Mouse (Mus musculus): ENCODE data around the gene Exoc3l4. TPM values are rescaled to one million over a fixed set of nuclear protein-coding genes. Genes with fewer than 3 reads are reported as not detected.

The Exoc3l4 gene
- total RNA-seq, 4 experiments from 2014 or later, result 5.0 to 7.7 (median 6.5) TPM

- no peak for DNase-seq (ENCODE audit: low spot score in 2 of 2)
Measured at GRCm38 (mm10) chr12:111432751-111433331, 16.0 kb downstream of the Exoc3l4 start.

- DNase-seq (ENCODE audit: low spot score in 2 of 2), result no peak
Measured at GRCm38 (mm10) chr12:111434164-111434744, 17.4 kb downstream of the Exoc3l4 start.

GRCm38 (mm10) chr12:111434745-111435327 lies 18.0 kb downstream of the Exoc3l4 start:
- no peak for DNase-seq (ENCODE audit: low spot score in 2 of 2)

GRCm38 (mm10) chr12:111436170-111436569 lies 19.4 kb downstream of the Exoc3l4 start:
- no peak for DNase-seq (ENCODE audit: low spot score in 2 of 2)

- no peak for DNase-seq (ENCODE audit: low spot score in 2 of 2)
Measured at GRCm38 (mm10) chr12:111436640-111437039, 19.8 kb downstream of the Exoc3l4 start.

- no peak for DNase-seq (ENCODE audit: low spot score in 2 of 2)
Measured at GRCm38 (mm10) chr12:111437222-111437900, 20.5 kb downstream of the Exoc3l4 start.

GRCm38 (mm10) chr12:111438850-111439249 lies 22.0 kb downstream of the Exoc3l4 start:
- DNase-seq (ENCODE audit: low spot score in 2 of 2), result no peak

- DNase-seq (ENCODE audit: low spot score in 2 of 2), result no peak
Measured at GRCm38 (mm10) chr12:111440701-111441373, 24.0 kb downstream of the Exoc3l4 start.

GRCm38 (mm10) chr12:111441523-111441922 lies 24.7 kb downstream of the Exoc3l4 start:
- DNase-seq (ENCODE audit: low spot score in 2 of 2), result no peak

GRCm38 (mm10) chr12:111442309-111443010 lies 25.6 kb downstream of the Exoc3l4 start, which contains the start of gene Tnfaip2:
Tnfaip2 (plus strand) TSS chr12:111442469.
- DNase-seq (ENCODE audit: low spot score in 2 of 2), result no peak

GRCm38 (mm10) chr12:111443011-111443870 lies 26.4 kb downstream of the Exoc3l4 start:
- DNase-seq (ENCODE audit: low spot score in 2 of 2), result no peak

GRCm38 (mm10) chr12:111443921-111444831 lies 27.4 kb downstream of the Exoc3l4 start:
- DNase-seq (ENCODE audit: low spot score in 2 of 2), result no peak

GRCm38 (mm10) chr12:111445161-111445889 lies 28.5 kb downstream of the Exoc3l4 start:
- no peak for DNase-seq (ENCODE audit: low spot score in 2 of 2)

GRCm38 (mm10) chr12:111445890-111446613 lies 29.2 kb downstream of the Exoc3l4 start:
- DNase-seq (ENCODE audit: low spot score in 2 of 2), result no peak

- no peak for DNase-seq (ENCODE audit: low spot score in 2 of 2)
Measured at GRCm38 (mm10) chr12:111446745-111447144, 29.9 kb downstream of the Exoc3l4 start.

GRCm38 (mm10) chr12:111447350-111447749 lies 30.5 kb downstream of the Exoc3l4 start:
- no peak for DNase-seq (ENCODE audit: low spot score in 2 of 2)

- DNase-seq (ENCODE audit: low spot score in 2 of 2), result no peak
Measured at GRCm38 (mm10) chr12:111447898-111448760, 31.3 kb downstream of the Exoc3l4 start.

Measured in layer of hippocampus, adult 8-10 months (tissue).